Mouse (Mus musculus) lung, embryonic 14.5 days (tissue): ENCODE results near the gene Micu1. TPM values are rescaled to one million over a fixed set of nuclear protein-coding genes. Genes with fewer than 3 reads are reported as not detected.

Source experiments
- ATAC-seq: fragments of 200-750 bp; cut with Nextera tagmentation; 2 replicates; pipeline ENCODE4 v1.8.0; 2017; ENCODE audit warnings: mild to moderate bottlenecking, moderate TSS enrichment, moderate library complexity; ENCODE audit not compliant: insufficient read depth
- DNase-seq: peaks from one replicate; pipeline ENCODE4 v3.0.0-alpha.2; 2015
- H3K27ac ChIP-seq: fragments of 300-500 bp; sonication (generic); 2 replicates; pipeline ENCODE4 v1.5.1; 2014; ENCODE audit warnings: low read depth, mild to moderate bottlenecking, moderate library complexity
- H3K27me3 ChIP-seq: fragments of 300-500 bp; sonication (generic); 2 replicates; pipeline ENCODE4 v1.6.1; 2014; ENCODE audit warnings: low read length, control low read depth; ENCODE audit not compliant: insufficient read depth
- H3K36me3 ChIP-seq: fragments of 300-500 bp; sonication (generic); 2 replicates; pipeline ENCODE4 v1.6.1; 2014; ENCODE audit warnings: control low read depth; ENCODE audit not compliant: insufficient read depth
- H3K4me1 ChIP-seq: fragments of 300-500 bp; sonication (generic); 2 replicates; pipeline ENCODE4 v1.6.1; 2014; ENCODE audit warnings: antibody characterized with exemption, control low read depth; ENCODE audit not compliant: insufficient read depth
- H3K4me2 ChIP-seq: fragments of 300-500 bp; sonication (generic); 2 replicates; pipeline ENCODE4 v1.6.1; 2014; ENCODE audit warnings: mild to moderate bottlenecking
- H3K4me3 ChIP-seq: fragments of 300-500 bp; sonication (generic); 2 replicates; pipeline ENCODE4 v1.5.1; 2014; ENCODE audit warnings: low read depth, low read length
- H3K9ac ChIP-seq: fragments of 300-500 bp; sonication (generic); 2 replicates; pipeline ENCODE4 v1.6.1; 2014
- H3K9me3 ChIP-seq: fragments of 300-500 bp; sonication (generic); 2 replicates; pipeline ENCODE4 v1.6.1; 2016; ENCODE audit warnings: low read depth, low read length, control low read depth
- CTCF ChIP-seq: IDR thresholded peaks from 2 replicates; pipeline ENCODE4 v1.5.1; 2016; ENCODE audit warnings: antibody characterized with exemption, low read depth
- WGBS: fragments of 180-500 bp; shearing (Covaris S2); extraction: QIAGEN DNeasy Blood & Tissue Kit; methylation state at CpG from one replicate; pipeline ENCODE4 v1.1.7; 2014; 5-methylcytosine and 5-hydroxymethylcytosine counted together
- polyA plus RNA-seq: library from polyadenylated mRNA; unstranded; fragments of >200 nt; fragmentation: Nextera tagmentation; extraction: Ambion mirVana; gene quantifications from 2 replicates; pipeline ENCODE4 v1.2.1, GENCODE M21; 2014

The Micu1 gene
- polyA plus RNA-seq, 1 experiment from 2014 or later = 83.9 TPM

GRCm38 (mm10) chr10:59774141-59774534 lies 71.9 kb downstream of the Micu1 start:
- H3K9me3 ChIP-seq = no peaks in the 10 kb centered on the region
- WGBS = 80% methylated on average over 3 of the region's 3 CpGs
- ATAC-seq (no peak), DNase-seq (no peak)
- H3K4me1 ChIP-seq = no peaks in the 10 kb centered on the region
- no peak overlapping the region for H3K4me2 ChIP-seq
- no peak overlapping the region for H3K27ac ChIP-seq
- TF ChIP-seq CTCF = no peak
- no peak overlapping the region for H3K9ac ChIP-seq
- no peaks in the 10 kb centered on the region for H3K27me3 ChIP-seq
- H3K4me3 ChIP-seq = no peak overlapping the region
- H3K36me3 ChIP-seq = 0 out of 2 replicates have a peak, but pooled peaks cover 4% of the 10 kb centered on the region

- Histone ChIP-seq H3K9me3 (no peaks in the 10 kb centered on the region), H3K36me3 (0 out of 2 replicates have a peak, but pooled peaks cover 4% of the 10 kb centered on the region), H3K9ac (no peak overlapping the region), H3K4me2 (no peak overlapping the region), H3K27me3 (no peaks in the 10 kb centered on the region), H3K27ac (no peak overlapping the region), H3K4me3 (no peak overlapping the region), H3K4me1 (no peaks in the 10 kb centered on the region)
- TF ChIP-seq CTCF = no peak
- WGBS = 45% methylated on average over 3 of the region's 3 CpGs
- ATAC-seq (no peak), DNase-seq (peak; percentile 46)
These were observed 75.0 kb downstream of the Micu1 start for GRCm38 (mm10) chr10:59777246-59777645.

GRCm38 (mm10) chr10:59778137-59778710 lies 75.9 kb downstream of the Micu1 start:
- no peak overlapping the region for H3K27ac ChIP-seq
- H3K4me2 ChIP-seq = no peak overlapping the region
- 85% methylated on average over 4 of the region's 4 CpGs for WGBS
- no peaks in the 10 kb centered on the region for H3K27me3 ChIP-seq
- no peak overlapping the region for H3K4me3 ChIP-seq
- no peaks in the 10 kb centered on the region for H3K4me1 ChIP-seq
- DNase-seq (no peak), ATAC-seq (no peak)
- 0 out of 2 replicates have a peak, but pooled peaks cover 4% of the 10 kb centered on the region for H3K36me3 ChIP-seq
- no peak overlapping the region for H3K9ac ChIP-seq
- TF ChIP-seq CTCF = no peak
- no peaks in the 10 kb centered on the region for H3K9me3 ChIP-seq

GRCm38 (mm10) chr10:59780698-59781097 lies 78.4 kb downstream of the Micu1 start:
- no peak for DNase-seq
- TF ChIP-seq CTCF = no peak
- no peak for ATAC-seq
- H3K36me3 ChIP-seq = 0 out of 2 replicates have a peak, but pooled peaks cover 4% of the 10 kb centered on the region
- H3K4me1 ChIP-seq = no peaks in the 10 kb centered on the region
- no peaks in the 10 kb centered on the region for H3K9me3 ChIP-seq
- no peaks in the 10 kb centered on the region for H3K27me3 ChIP-seq
- H3K9ac ChIP-seq = no peak overlapping the region
- no peak overlapping the region for H3K4me2 ChIP-seq
- no peak overlapping the region for H3K27ac ChIP-seq
- no peak overlapping the region for H3K4me3 ChIP-seq
- WGBS = 59% methylated on average over 3 of the region's 3 CpGs

- Histone ChIP-seq H3K27ac (no peak overlapping the region), H3K36me3 (no peaks in the 10 kb centered on the region), H3K4me1 (no peaks in the 10 kb centered on the region), H3K9ac (no peak overlapping the region), H3K4me2 (no peak overlapping the region), H3K9me3 (no peaks in the 10 kb centered on the region), H3K27me3 (no peaks in the 10 kb centered on the region), H3K4me3 (no peak overlapping the region)
- TF ChIP-seq CTCF = peak; percentile 24
- ATAC-seq (no peak), DNase-seq (no peak)
- WGBS = 88% methylated on average over 7 of the region's 7 CpGs
These were observed 79.1 kb downstream of the Micu1 start for GRCm38 (mm10) chr10:59781205-59781931.

GRCm38 (mm10) chr10:59784731-59785685 lies 82.7 kb downstream of the Micu1 start:
- no peak overlapping the region for H3K4me2 ChIP-seq
- H3K36me3 ChIP-seq = peaks cover 17% of the 10 kb centered on the region
- no peaks in the 10 kb centered on the region for H3K9me3 ChIP-seq
- WGBS = 71% methylated on average over 18 of the region's 18 CpGs
- H3K4me3 ChIP-seq = no peak overlapping the region
- ATAC-seq (no peak), DNase-seq (peak; percentile 28)
- H3K9ac ChIP-seq = no peak overlapping the region
- H3K27ac ChIP-seq = no peak overlapping the region
- H3K27me3 ChIP-seq = no peaks in the 10 kb centered on the region
- TF ChIP-seq CTCF = no peak
- no peaks in the 10 kb centered on the region for H3K4me1 ChIP-seq
